Mouse (Mus musculus) activated CD4-positive, CD25-positive, alpha-beta regulatory T cell, adult 4 months (primary cell): ENCODE results near the gene Prss22. TPM values are rescaled to one million over a fixed set of nuclear protein-coding genes. Genes with fewer than 3 reads are reported as not detected.

Experiments
- polyA plus RNA-seq, 2 experiments: library from polyadenylated mRNA; unstranded; fragments of 100-300 nt; shearing (Covaris generic); gene quantifications; one replicate each; pipeline ENCODE4 v1.2.1; 2017

Prss22 gene
- polyA plus RNA-seq, 2 experiments from 2014 or later = not detected

Other genes starting within 250 kb of the Prss22 start
- gene Flywch1, start 226.5 kb downstream of the Prss22 start, polyA plus RNA-seq = 10 to 100 TPM; 13.2 to 13.3 TPM
- gene Flywch2, start 212.0 kb downstream of the Prss22 start, polyA plus RNA-seq = 1 to 10 TPM; 2.2 to 3.2 TPM
- gene Srrm2, start 207.6 kb downstream of the Prss22 start, polyA plus RNA-seq = 100 to 1,000 TPM; 234 to 326 TPM
- gene Elob, start 169.0 kb downstream of the Prss22 start, polyA plus RNA-seq = 100 to 1,000 TPM; 686 to 746 TPM
- 1 to 10 TPM; 1.1 to 2.4 TPM for gene Prss33, start 162.0 kb downstream of the Prss22 start, polyA plus RNA-seq
- gene Prss32, start 154.2 kb downstream of the Prss22 start, polyA plus RNA-seq = 1 to 10 TPM in 1 of 2 experiments, not detected in 1; 2.6 TPM
- 10 to 100 TPM in 1 of 2 experiments, 1 to 10 TPM in 1; 6.4 to 10.5 TPM for gene Prss41, start 153.9 kb downstream of the Prss22 start, polyA plus RNA-seq
- not detected for gene Prss21, start 130.0 kb downstream of the Prss22 start, polyA plus RNA-seq
- not detected for gene Dcpp1, start 117.2 kb downstream of the Prss22 start, polyA plus RNA-seq
- gene Dcpp2, start 117.2 kb downstream of the Prss22 start, polyA plus RNA-seq = not detected
- gene Dcpp3, start 80.6 kb downstream of the Prss22 start, polyA plus RNA-seq = not detected
- gene Sbp, start 56.4 kb downstream of the Prss22 start, polyA plus RNA-seq = not detected
- gene Sbpl, start 42.8 kb downstream of the Prss22 start, polyA plus RNA-seq = not detected
- gene Prss30, start 17.5 kb downstream of the Prss22 start, polyA plus RNA-seq = under 1 TPM in 1 of 2 experiments, not detected in 1; 0.73 TPM
- not detected for gene Prss27, start 40.0 kb upstream of the Prss22 start, polyA plus RNA-seq
- 1 to 10 TPM; 5.5 to 6.4 TPM for gene Kctd5, start 75.4 kb upstream of the Prss22 start, polyA plus RNA-seq
- gene Pdpk1, start 152.8 kb upstream of the Prss22 start, polyA plus RNA-seq = 10 to 100 TPM; 43.3 to 47.7 TPM
- gene Amdhd2, start 165.7 kb upstream of the Prss22 start, polyA plus RNA-seq = 10 to 100 TPM; 23.1 to 34.5 TPM
- gene Atp6v0c, start 171.6 kb upstream of the Prss22 start, polyA plus RNA-seq = 100 to 1,000 TPM; 152 to 192 TPM
- gene Tbc1d24, start 207.5 kb upstream of the Prss22 start, polyA plus RNA-seq = under 1 TPM; 0.45 to 0.60 TPM
- gene Ntn3, start 211.4 kb upstream of the Prss22 start, polyA plus RNA-seq = not detected
- 1 to 10 TPM; 6.6 to 8.8 TPM for gene Tedc2, start 222.8 kb upstream of the Prss22 start, polyA plus RNA-seq